Mouse (Mus musculus): Measurements from ENCODE around the gene Cacna1a. TPM values are rescaled to one million over a fixed set of nuclear protein-coding genes. Genes with fewer than 3 reads are reported as not detected.

Gene Cacna1a
- polyA plus RNA-seq, 1 experiment from 2014 or later, result 7.7 TPM

Other genes starting within 250 kb of the Cacna1a start
- 16.0 and 17.1 TPM in 2 replicates for gene Cc2d1a, start 240.5 kb upstream of the Cacna1a start, polyA plus RNA-seq (2014; fragmentation: Nextera tagmentation; extraction: Ambion mirVana)
- gene 4930432K21Rik, start 240.4 kb upstream of the Cacna1a start, polyA plus RNA-seq (2014; fragmentation: Nextera tagmentation; extraction: Ambion mirVana), result 1.2 and 1.5 TPM in 2 replicates
- 2.9 and 5.0 TPM in 2 replicates for gene Nanos3, start 203.2 kb upstream of the Cacna1a start, polyA plus RNA-seq (2014; fragmentation: Nextera tagmentation; extraction: Ambion mirVana)
- gene Zswim4, start 151.4 kb upstream of the Cacna1a start, polyA plus RNA-seq (2014; fragmentation: Nextera tagmentation; extraction: Ambion mirVana), result 34.7 and 37.1 TPM in 2 replicates
- 277 and 303 TPM in 2 replicates for gene D8Ertd738e, start 138.7 kb upstream of the Cacna1a start, polyA plus RNA-seq (2014; fragmentation: Nextera tagmentation; extraction: Ambion mirVana)
- gene Mri1, start 131.1 kb upstream of the Cacna1a start, polyA plus RNA-seq (2014; fragmentation: Nextera tagmentation; extraction: Ambion mirVana), result 52.0 and 59.6 TPM in 2 replicates
- 21.0 and 25.5 TPM in 2 replicates for gene Ccdc130, start 118.1 kb upstream of the Cacna1a start, polyA plus RNA-seq (2014; fragmentation: Nextera tagmentation; extraction: Ambion mirVana)